Mouse (Mus musculus): ENCODE data around the gene Gm21958. TPM values are rescaled to one million over a fixed set of nuclear protein-coding genes. Genes with fewer than 3 reads are reported as not detected.

Gene Gm21958
- polyA plus RNA-seq, 1 experiment from 2014 or later: not detected

DNA sequence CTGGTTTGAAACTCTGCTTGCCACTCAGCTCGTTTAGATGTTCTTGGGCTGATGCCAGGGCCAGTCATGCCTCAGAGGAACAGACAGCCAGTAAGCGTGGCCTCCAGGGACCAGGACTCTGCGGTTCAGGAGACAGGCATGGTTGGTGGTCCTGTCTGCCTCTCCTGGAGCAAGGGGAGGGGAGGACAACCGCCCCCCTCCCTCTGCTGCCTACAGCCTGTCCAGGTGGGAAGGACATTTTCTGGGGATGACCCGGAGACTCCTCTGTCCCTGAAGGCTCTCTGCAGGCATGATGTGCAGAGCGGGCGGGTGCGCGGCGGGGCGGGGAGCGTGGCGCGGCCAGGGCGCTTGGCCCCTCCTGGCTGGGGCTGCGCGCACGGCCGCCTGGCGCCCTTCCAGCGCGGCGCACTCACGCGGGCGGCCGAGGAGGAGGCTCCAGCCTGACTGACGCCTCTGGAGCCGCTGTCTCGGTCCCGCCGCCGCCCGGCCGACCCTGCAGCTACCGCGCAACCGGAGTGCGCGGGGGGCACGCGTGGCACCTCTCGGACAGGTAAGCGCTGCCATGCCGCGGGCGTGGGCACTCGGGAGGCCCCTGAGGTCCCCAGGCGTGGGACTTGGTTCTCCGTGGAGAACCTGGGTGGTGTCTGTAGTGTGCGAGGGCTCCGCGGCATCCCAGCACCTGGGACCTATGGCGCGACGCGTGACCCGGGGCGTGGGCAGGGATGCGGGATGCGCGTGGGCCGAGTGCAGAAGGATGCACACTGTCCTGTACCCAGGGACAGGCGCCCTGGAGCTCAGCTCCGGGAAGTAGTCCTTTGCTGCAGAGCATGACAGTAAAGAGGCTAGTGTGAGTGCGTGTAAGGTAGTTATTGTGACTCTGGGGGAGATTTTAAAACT, 41.2 kb upstream of the Gm21958 start, which contains the start of gene Smad9:
Gene Smad9 (plus strand): TSS at position 438 of the 897 bp plus-strand sequence.
- ATAC-seq (ENCODE audit: low FRiP score, low TSS enrichment): peak; percentile 85
- Histone ChIP-seq H3K4me2 (replicated peaks; ENCODE audit: low read depth) (peak within 1 kb of the TSS; percentile 97), H3K27ac (replicated peaks) (peak within 1 kb of the TSS; percentile 85), H3K27me3 (ENCODE audit: control insufficient read depth, insufficient read depth, low read length) (no peaks in the 10 kb centered on the region), H3K9me3 (ENCODE audit: control insufficient read depth, low read length) (no peaks in the 10 kb centered on the region), H3K4me1 (replicated peaks; ENCODE audit: control insufficient read depth, insufficient read depth) (peaks cover 4% of the 10 kb centered on the region; the same call in 1 of the 2 replicates), H3K4me3 (ENCODE audit: low read depth, low read length) (peak within 1 kb of the TSS; percentile 65), H3K9ac (ENCODE audit: low read length) (peak within 1 kb of the TSS; percentile 69), H3K36me3 (ENCODE audit: control insufficient read depth, insufficient read depth, low read length) (no peaks in the 10 kb centered on the region)
- peak; percentile 72 for DNase-seq (ENCODE audit: low spot score)
- TF ChIP-seq CTCF (IDR thresholded peaks at IDR 0.05; ENCODE audit: low read depth) (no peak; the same call in 1 of the 2 replicates), EP300 (optimal IDR thresholded peaks at IDR 0.05) (no peak)
- WGBS: under 1% methylated on average over 49 of the region's 66 CpGs

DNA sequence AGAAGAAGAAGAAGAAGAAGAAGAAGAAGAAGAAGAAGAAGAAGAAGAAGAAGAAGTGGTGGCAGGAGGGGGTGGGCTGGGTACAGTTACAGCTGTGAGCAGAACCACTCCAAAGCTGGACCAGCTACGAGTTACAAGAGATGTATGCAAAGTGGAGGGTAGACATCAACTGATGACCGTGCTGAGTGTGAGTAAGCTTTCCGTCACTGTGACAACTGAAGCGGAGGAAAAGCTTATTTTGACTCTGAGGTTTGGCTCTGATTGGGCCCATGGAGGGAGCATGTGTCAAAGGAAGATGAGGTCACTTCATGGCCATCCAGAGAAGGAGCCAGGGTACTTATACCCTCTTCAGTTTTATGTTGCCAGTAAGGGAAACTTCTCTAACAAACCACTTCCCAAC, 39.3 kb upstream of the Gm21958 start:
- H3K4me2 ChIP-seq (replicated peaks; ENCODE audit: low read depth): no peak overlapping the region
- H3K9ac ChIP-seq (ENCODE audit: low read length): no peak overlapping the region
- TF ChIP-seq EP300 (optimal IDR thresholded peaks at IDR 0.05) (no peak), CTCF (IDR thresholded peaks at IDR 0.05; ENCODE audit: low read depth) (no peak)
- H3K27me3 ChIP-seq (ENCODE audit: control insufficient read depth, insufficient read depth, low read length): no peaks in the 10 kb centered on the region
- H3K36me3 ChIP-seq (ENCODE audit: control insufficient read depth, insufficient read depth, low read length): peaks cover 8% of the 10 kb centered on the region
- peaks cover 4% of the 10 kb centered on the region; the same call in 1 of the 2 replicates for H3K4me1 ChIP-seq (replicated peaks; ENCODE audit: control insufficient read depth, insufficient read depth)
- H3K4me3 ChIP-seq (ENCODE audit: low read depth, low read length): no peak overlapping the region
- no peak overlapping the region for H3K27ac ChIP-seq (replicated peaks)
- 66% methylated on average over 4 of the region's 4 CpGs for WGBS
- no peaks in the 10 kb centered on the region for H3K9me3 ChIP-seq (ENCODE audit: control insufficient read depth, low read length)
- DNase-seq (ENCODE audit: low spot score) (no peak), ATAC-seq (ENCODE audit: low FRiP score, low TSS enrichment) (no peak)

DNA sequence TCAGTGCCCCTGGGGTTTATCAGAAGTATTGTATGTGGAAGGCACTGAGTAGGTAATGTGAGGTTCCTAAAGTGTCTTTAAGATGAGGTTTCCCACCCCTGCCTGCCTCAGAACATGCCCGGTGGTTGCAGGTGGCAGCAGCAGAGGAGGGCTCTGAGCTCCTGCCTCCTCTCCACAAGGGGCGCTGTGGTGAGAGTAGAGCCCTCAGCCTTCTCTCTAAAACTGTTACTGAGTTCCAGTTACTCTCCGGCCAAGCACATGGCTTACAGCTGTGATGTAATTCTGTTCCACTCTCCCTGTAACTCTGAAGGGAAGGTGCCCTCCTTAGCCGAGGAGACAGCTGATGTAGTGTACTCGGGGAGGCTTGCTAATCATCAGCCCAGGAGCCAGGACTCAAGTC, 31.6 kb upstream of the Gm21958 start:
- no peak overlapping the region for H3K4me3 ChIP-seq (ENCODE audit: low read depth, low read length)
- no peaks in the 10 kb centered on the region for H3K9me3 ChIP-seq (ENCODE audit: control insufficient read depth, low read length)
- H3K27ac ChIP-seq (replicated peaks): no peak overlapping the region
- H3K4me1 ChIP-seq (replicated peaks; ENCODE audit: control insufficient read depth, insufficient read depth): no peaks in the 10 kb centered on the region
- peak; percentile 53; the same call in 1 of the 2 replicates for ATAC-seq (ENCODE audit: low FRiP score, low TSS enrichment)
- DNase-seq (ENCODE audit: low spot score): peak; percentile 53
- 54% methylated on average over 5 of the region's 5 CpGs for WGBS
- no peak overlapping the region for H3K4me2 ChIP-seq (replicated peaks; ENCODE audit: low read depth)
- H3K27me3 ChIP-seq (ENCODE audit: control insufficient read depth, insufficient read depth, low read length): no peaks in the 10 kb centered on the region
- TF ChIP-seq EP300 (optimal IDR thresholded peaks at IDR 0.05): no peak
- peak; percentile 73 for TF ChIP-seq CTCF (IDR thresholded peaks at IDR 0.05; ENCODE audit: low read depth)
- H3K36me3 ChIP-seq (ENCODE audit: control insufficient read depth, insufficient read depth, low read length): peaks cover 52% of the 10 kb centered on the region
- H3K9ac ChIP-seq (ENCODE audit: low read length): no peak overlapping the region

DNA sequence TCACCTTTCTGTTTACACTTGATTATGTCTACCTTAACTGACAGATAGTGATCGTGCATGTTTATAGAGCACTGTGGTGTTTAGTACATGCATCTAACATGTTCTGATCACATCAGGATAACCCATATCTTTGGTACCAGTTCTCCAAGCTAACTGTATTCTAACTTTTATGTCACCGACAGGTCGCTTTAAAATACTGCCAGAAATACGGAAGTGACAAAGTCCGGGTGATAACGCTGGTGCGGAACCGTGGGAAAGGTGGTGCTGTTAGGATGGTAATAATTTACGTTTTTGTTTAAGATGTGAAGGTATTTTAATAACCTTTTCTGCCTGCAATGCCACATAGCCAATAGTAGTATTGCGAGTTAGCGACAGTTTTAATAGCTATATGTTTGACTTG, 27.8 kb upstream of the Gm21958 start:
- no peaks in the 10 kb centered on the region for H3K27me3 ChIP-seq (ENCODE audit: control insufficient read depth, insufficient read depth, low read length)
- TF ChIP-seq EP300 (optimal IDR thresholded peaks at IDR 0.05) (no peak), CTCF (IDR thresholded peaks at IDR 0.05; ENCODE audit: low read depth) (no peak)

DNA sequence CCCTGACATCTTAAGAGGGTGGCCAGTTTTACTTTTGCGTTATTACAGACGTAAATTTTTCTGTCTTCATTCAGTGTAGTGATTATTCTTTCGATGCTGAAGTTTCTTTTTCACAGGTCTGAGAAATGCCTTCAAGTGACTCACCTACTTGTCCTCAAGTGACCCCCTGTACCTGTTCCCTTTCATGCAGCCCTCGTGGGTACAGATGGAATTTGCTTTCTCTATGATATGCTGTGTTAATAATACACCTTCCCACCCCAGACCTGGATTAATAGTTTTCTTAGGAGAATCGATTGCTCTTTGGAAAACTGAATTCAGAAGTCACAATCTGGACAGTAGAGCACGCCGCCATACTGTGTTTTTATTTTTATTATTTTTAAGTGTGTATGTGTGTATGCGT, 23.2 kb upstream of the Gm21958 start:
- Histone ChIP-seq H3K27me3 (ENCODE audit: control insufficient read depth, insufficient read depth, low read length) (no peaks in the 10 kb centered on the region), H3K4me1 (replicated peaks; ENCODE audit: control insufficient read depth, insufficient read depth) (no peaks in the 10 kb centered on the region), H3K27ac (replicated peaks) (no peak overlapping the region), H3K9me3 (ENCODE audit: control insufficient read depth, low read length) (no peaks in the 10 kb centered on the region), H3K4me3 (ENCODE audit: low read depth, low read length) (no peak overlapping the region), H3K36me3 (ENCODE audit: control insufficient read depth, insufficient read depth, low read length) (peaks cover 9% of the 10 kb centered on the region), H3K4me2 (replicated peaks; ENCODE audit: low read depth) (no peak overlapping the region), H3K9ac (ENCODE audit: low read length) (no peak overlapping the region)
- DNase-seq (ENCODE audit: low spot score) (no peak), ATAC-seq (ENCODE audit: low FRiP score, low TSS enrichment) (no peak)
- 88% methylated on average over 8 of the region's 8 CpGs for WGBS
- TF ChIP-seq CTCF (IDR thresholded peaks at IDR 0.05; ENCODE audit: low read depth) (no peak), EP300 (optimal IDR thresholded peaks at IDR 0.05) (no peak)

More for the DNA sequence above, 27.8 kb upstream of the Gm21958 start:
- H3K4me3 ChIP-seq (ENCODE audit: low read depth, low read length): no peak overlapping the region
- peaks cover 38% of the 10 kb centered on the region for H3K36me3 ChIP-seq (ENCODE audit: control insufficient read depth, insufficient read depth, low read length)
- H3K4me2 ChIP-seq (replicated peaks; ENCODE audit: low read depth): no peak overlapping the region
- ATAC-seq (ENCODE audit: low FRiP score, low TSS enrichment): no peak
- no peak overlapping the region for H3K27ac ChIP-seq (replicated peaks)
- H3K9me3 ChIP-seq (ENCODE audit: control insufficient read depth, low read length): no peaks in the 10 kb centered on the region
- no peak for DNase-seq (ENCODE audit: low spot score)
- no peak overlapping the region for H3K9ac ChIP-seq (ENCODE audit: low read length)
- WGBS: 95% methylated on average over 11 of the region's 11 CpGs
- H3K4me1 ChIP-seq (replicated peaks; ENCODE audit: control insufficient read depth, insufficient read depth): no peaks in the 10 kb centered on the region
